Mouse (Mus musculus) hindbrain, embryonic 15.5 days (tissue): ENCODE measurements around the gene Gm3755. TPM values are rescaled to one million over a fixed set of nuclear protein-coding genes. Genes with fewer than 3 reads are reported as not detected.
"Not testable (repeated sequence)": the region's sequence is repeated elsewhere in the genome, so short reads cannot be mapped to it uniquely, and the experiment has no call there.

ENCODE experiments used
- ATAC-seq: fragments of 200-750 bp; cut with Nextera tagmentation; 2 replicates; pipeline ENCODE4 v1.8.0; 2017; ENCODE audit warnings: low read depth, moderate number of reproducible peaks, moderate TSS enrichment; ENCODE audit not compliant: low FRiP score
- H3K27ac ChIP-seq: fragments of 300-500 bp; sonication (generic); replicated peaks from 2 replicates; pipeline ENCODE4 v1.5.1; 2015; ENCODE audit warnings: mild to moderate bottlenecking, inconsistent platforms
- H3K27me3 ChIP-seq: fragments of 300-500 bp; sonication (generic); 2 replicates; pipeline ENCODE4 v1.6.1; 2015; ENCODE audit warnings: control low read depth, inconsistent platforms
- H3K36me3 ChIP-seq: fragments of 300-500 bp; sonication (generic); 2 replicates; pipeline ENCODE4 v1.6.1; 2015; ENCODE audit warnings: control low read depth, inconsistent platforms
- H3K4me1 ChIP-seq: fragments of 300-500 bp; sonication (generic); replicated peaks from 2 replicates; pipeline ENCODE4 v1.6.1; 2015; ENCODE audit warnings: control low read depth, inconsistent platforms
- H3K4me2 ChIP-seq: fragments of 300-500 bp; sonication (generic); 2 replicates; pipeline ENCODE4 v1.6.1; 2015; ENCODE audit warnings: moderate library complexity, mild to moderate bottlenecking, inconsistent platforms
- H3K4me3 ChIP-seq: fragments of 300-500 bp; sonication (generic); 2 replicates; pipeline ENCODE4 v1.5.1; 2015; ENCODE audit warnings: mild to moderate bottlenecking, inconsistent platforms
- H3K9ac ChIP-seq: fragments of 300-500 bp; sonication (generic); 2 replicates; pipeline ENCODE4 v1.6.1; 2015; ENCODE audit warnings: inconsistent platforms
- H3K9me3 ChIP-seq: fragments of 300-500 bp; sonication (generic); 2 replicates; pipeline ENCODE4 v1.6.1; 2016; ENCODE audit warnings: control low read depth, inconsistent platforms
- WGBS: fragments of 180-500 bp; shearing (Covaris S2); methylation state at CpG from one replicate; pipeline ENCODE4 v1.1.7; 2015; 5-methylcytosine and 5-hydroxymethylcytosine counted together
- polyA plus RNA-seq: library from polyadenylated mRNA; unstranded; fragments of >200 nt; fragmentation: Nextera tagmentation; extraction: Ambion mirVana; gene quantifications from 2 replicates; pipeline ENCODE4 v1.2.1, GENCODE M21; 2015

The Gm3755 gene
- 0.13 TPM in 1 of 2 replicates, not detected in the other for polyA plus RNA-seq

DNA sequence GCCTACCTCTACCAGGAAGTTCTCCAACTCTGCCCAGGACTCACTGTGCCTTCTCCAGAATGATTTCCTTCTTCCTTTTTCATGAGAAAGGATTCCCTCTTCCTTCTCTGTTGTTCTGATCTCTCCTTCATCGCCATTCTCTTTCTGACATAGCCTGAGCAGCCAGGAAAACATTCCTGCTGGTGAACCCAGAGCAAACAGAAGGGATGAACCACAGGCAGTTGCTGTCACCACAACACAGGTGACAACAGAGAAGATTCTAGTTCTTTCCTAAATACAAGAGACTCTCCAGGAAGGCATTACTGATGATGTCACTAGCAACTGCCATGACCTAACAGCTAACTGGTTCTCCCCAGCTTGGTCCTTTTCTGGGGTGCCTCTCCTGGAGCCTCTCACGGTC lies at the start of gene Gm3755:
Gm3755 (minus strand) TSS at position 101 of the 400 bp plus-strand sequence.
- H3K9me3 ChIP-seq, ATAC-seq, H3K27me3 ChIP-seq, H3K36me3 ChIP-seq, H3K4me3 ChIP-seq, H3K4me2 ChIP-seq, H3K27ac ChIP-seq, H3K4me1 ChIP-seq, H3K9ac ChIP-seq: not testable (repeated sequence)
- no CpG with 5 or more reads among the region's 2 CpGs for WGBS

DNA sequence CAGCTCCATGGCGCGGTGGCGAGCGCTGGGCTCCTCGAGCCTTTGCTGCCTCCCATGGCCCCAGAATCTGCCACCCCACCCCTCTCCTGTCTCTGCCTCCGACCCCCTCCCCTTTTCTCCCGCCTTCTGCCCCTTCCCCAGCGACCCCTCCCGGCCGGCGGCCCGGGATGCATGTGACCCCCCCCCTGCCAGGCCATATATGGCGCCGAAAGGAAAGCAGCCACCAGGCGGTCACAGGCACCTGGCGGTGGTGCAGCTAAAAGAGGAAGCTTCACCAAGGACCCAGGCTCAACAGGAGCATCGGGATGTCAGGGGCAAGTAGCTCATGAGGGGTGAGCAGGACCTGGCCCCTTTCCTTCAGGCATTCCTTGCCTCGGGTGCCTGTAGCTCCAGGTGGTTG lies 38.0 kb upstream of the Gm3755 start:
- peak overlapping the region; percentile 39 for H3K4me3 ChIP-seq

DNA sequence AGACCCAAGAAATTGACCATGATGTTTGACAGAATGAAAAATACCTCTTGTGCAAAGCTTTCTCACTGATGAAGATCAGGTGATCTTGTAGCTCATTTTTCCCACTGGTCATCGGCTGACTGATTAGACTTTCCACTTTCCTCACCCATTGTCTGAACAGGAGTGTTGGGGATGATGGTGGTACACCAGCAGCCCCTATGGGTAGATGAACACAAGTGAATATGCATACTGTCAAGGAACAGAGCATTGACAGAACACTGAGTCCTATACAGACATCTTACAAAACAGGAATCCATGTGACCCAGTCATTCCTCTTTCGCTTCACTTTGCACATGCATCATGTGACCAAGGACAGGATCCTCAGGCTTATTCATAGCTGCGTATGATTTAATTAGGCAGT lies 32.9 kb upstream of the Gm3755 start, which contains the start of gene Gm3752:
Gm3752 (minus strand) TSS at position 101 of the 400 bp plus-strand sequence.
- H3K4me3 ChIP-seq, H3K27ac ChIP-seq, H3K27me3 ChIP-seq, H3K4me2 ChIP-seq, ATAC-seq, H3K9me3 ChIP-seq, H3K9ac ChIP-seq, H3K4me1 ChIP-seq, H3K36me3 ChIP-seq: not testable (repeated sequence)
- WGBS, result 77% methylated on average over 1 of the region's 3 CpGs

More for the DNA sequence above, 38.0 kb upstream of the Gm3755 start:
- not testable (repeated sequence) for H3K9me3 ChIP-seq, H3K36me3 ChIP-seq, H3K4me1 ChIP-seq, ATAC-seq, H3K27me3 ChIP-seq
- 0% methylated on average over 8 of the region's 18 CpGs for WGBS
- H3K9ac ChIP-seq, result 0 out of 2 replicates have a peak overlapping the region, but pooled peaks have one; percentile 29
- H3K27ac ChIP-seq, result peak overlapping the region; percentile 48; the same call in 1 of the 2 replicates
- H3K4me2 ChIP-seq, result peak overlapping the region; percentile 56

GRCm38 (mm10) chr14:7422496-7422895 lies 28.2 kb downstream of the Gm3755 start:
- not testable (repeated sequence) for H3K27me3 ChIP-seq, ATAC-seq, H3K9me3 ChIP-seq, H3K36me3 ChIP-seq, H3K4me2 ChIP-seq, H3K9ac ChIP-seq, H3K27ac ChIP-seq, H3K4me1 ChIP-seq, H3K4me3 ChIP-seq
- 83% methylated on average over 2 of the region's 2 CpGs for WGBS

Other genes starting within 250 kb of the Gm3755 start
- not detected in 2 replicates for gene Gm3727, start 186.2 kb downstream of the Gm3755 start, polyA plus RNA-seq
- 6.7 and 7.1 TPM in 2 replicates for gene Gm3739, start 135.9 kb downstream of the Gm3755 start, polyA plus RNA-seq
- not detected in 2 replicates for gene Gm5797, start 118.5 kb downstream of the Gm3755 start, polyA plus RNA-seq
- gene Gm8374, start 85.8 kb downstream of the Gm3755 start, polyA plus RNA-seq, result not detected in 2 replicates
- gene Gm3752, start 32.8 kb upstream of the Gm3755 start, polyA plus RNA-seq, result 16.2 and 17.3 TPM in 2 replicates
- 5.2 and 6.4 TPM in 2 replicates for gene Gm3558, start 117.6 kb upstream of the Gm3755 start, polyA plus RNA-seq
- not detected in 2 replicates for gene Gm10338, start 144.7 kb upstream of the Gm3755 start, polyA plus RNA-seq
- gene Gm10128, start 193.1 kb upstream of the Gm3755 start, polyA plus RNA-seq, result not detected in 2 replicates